Mouse (Mus musculus) liver, embryonic 13.5 days (tissue): ENCODE measurements around the gene Atp6v1a. TPM values are rescaled to one million over a fixed set of nuclear protein-coding genes. Genes with fewer than 3 reads are reported as not detected.

Source experiments
- ATAC-seq: fragments of 200-750 bp; cut with Nextera tagmentation; 2 replicates; pipeline ENCODE4 v1.8.0; 2017; ENCODE audit warnings: low read depth, mild to moderate bottlenecking, moderate number of reproducible peaks, moderate library complexity
- DNase-seq: peaks from one replicate; pipeline ENCODE4 v3.0.0; 2022
- H3K27ac ChIP-seq: fragments of 300-500 bp; sonication (generic); 2 replicates; pipeline ENCODE4 v1.5.1; 2015; ENCODE audit warnings: moderate library complexity, mild to moderate bottlenecking, inconsistent platforms
- H3K27me3 ChIP-seq: fragments of 300-500 bp; sonication (generic); 2 replicates; pipeline ENCODE4 v1.6.1; 2015; ENCODE audit warnings: mild to moderate bottlenecking, inconsistent platforms
- H3K36me3 ChIP-seq: fragments of 300-500 bp; sonication (generic); 2 replicates; pipeline ENCODE4 v1.6.1; 2015; ENCODE audit warnings: mild to moderate bottlenecking, inconsistent platforms
- H3K4me1 ChIP-seq: fragments of 300-500 bp; sonication (generic); replicated peaks from 2 replicates; pipeline ENCODE4 v1.6.1; 2015; ENCODE audit warnings: inconsistent platforms
- H3K4me2 ChIP-seq: fragments of 300-500 bp; sonication (generic); 2 replicates; pipeline ENCODE4 v1.6.1; 2015; ENCODE audit warnings: inconsistent platforms, mild to moderate bottlenecking, moderate library complexity
- H3K4me3 ChIP-seq: fragments of 300-500 bp; sonication (generic); replicated peaks from 2 replicates; pipeline ENCODE4 v1.5.1; 2015; ENCODE audit warnings: mild to moderate bottlenecking, inconsistent platforms
- H3K9ac ChIP-seq: fragments of 300-500 bp; sonication (generic); 2 replicates; pipeline ENCODE4 v1.6.1; 2015; ENCODE audit warnings: mild to moderate bottlenecking, inconsistent platforms
- H3K9me3 ChIP-seq: fragments of 300-500 bp; sonication (generic); replicated peaks from 2 replicates; pipeline ENCODE4 v1.6.1; 2016; ENCODE audit warnings: inconsistent platforms
- WGBS: fragments of 180-500 bp; shearing (Covaris S2); methylation state at CpG from one replicate; pipeline ENCODE4 v1.1.7; 2015; ENCODE audit not compliant: insufficient replicate concordance; 5-methylcytosine and 5-hydroxymethylcytosine counted together
- polyA plus RNA-seq: library from polyadenylated mRNA; unstranded; fragments of >200 nt; fragmentation: Nextera tagmentation; extraction: Ambion mirVana; gene quantifications from 2 replicates; pipeline ENCODE4 v1.2.1, GENCODE M21; 2015

Gene Atp6v1a
- polyA plus RNA-seq, 1 experiment from 2014 or later, result 24.1 TPM

GRCm38 (mm10) chr16:44060604-44061286 is 78.8 kb downstream of the Atp6v1a start:
- ATAC-seq (peak; percentile 66), DNase-seq (no peak)
- peaks cover 7% of the 10 kb centered on the region; the same call in 1 of the 2 replicates for H3K4me1 ChIP-seq
- 75% methylated on average over 18 of the region's 18 CpGs for WGBS
- H3K4me3 ChIP-seq, result no peak overlapping the region
- no peaks in the 10 kb centered on the region for H3K9me3 ChIP-seq
- H3K27me3 ChIP-seq, result no peaks in the 10 kb centered on the region
- H3K4me2 ChIP-seq, result no peak overlapping the region
- no peak overlapping the region for H3K9ac ChIP-seq
- H3K36me3 ChIP-seq, result no peaks in the 10 kb centered on the region
- peak overlapping the region; percentile 32; the same call in 1 of the 2 replicates for H3K27ac ChIP-seq

- DNase-seq, result peak; percentile 37
- Histone ChIP-seq H3K9ac (no peak overlapping the region), H3K4me2 (no peak overlapping the region), H3K27me3 (no peaks in the 10 kb centered on the region), H3K4me1 (peaks cover 7% of the 10 kb centered on the region; the same call in 1 of the 2 replicates), H3K9me3 (no peaks in the 10 kb centered on the region), H3K4me3 (no peak overlapping the region), H3K36me3 (no peaks in the 10 kb centered on the region), H3K27ac (no peak overlapping the region)
- 20% methylated on average over 10 of the region's 10 CpGs for WGBS
- ATAC-seq, result no peak
These were observed 80.8 kb downstream of the Atp6v1a start for GRCm38 (mm10) chr16:44058745-44059144.

- Histone ChIP-seq H3K27me3 (no peaks in the 10 kb centered on the region), H3K36me3 (no peaks in the 10 kb centered on the region), H3K9me3 (no peaks in the 10 kb centered on the region), H3K4me3 (no peak overlapping the region), H3K27ac (no peak overlapping the region), H3K4me1 (no peaks in the 10 kb centered on the region), H3K4me2 (no peak overlapping the region), H3K9ac (no peak overlapping the region)
- DNase-seq (no peak), ATAC-seq (no peak)
- WGBS, result 40% methylated on average over 8 of the region's 8 CpGs
These were observed 83.7 kb downstream of the Atp6v1a start for GRCm38 (mm10) chr16:44055766-44056165.

GRCm38 (mm10) chr16:44053265-44053664 is 86.2 kb downstream of the Atp6v1a start:
- ATAC-seq (no peak), DNase-seq (no peak)
- H3K4me3 ChIP-seq, result no peak overlapping the region
- H3K36me3 ChIP-seq, result no peaks in the 10 kb centered on the region
- no peak overlapping the region for H3K27ac ChIP-seq
- no peak overlapping the region for H3K9ac ChIP-seq
- no peaks in the 10 kb centered on the region for H3K27me3 ChIP-seq
- 74% methylated on average over 6 of the region's 6 CpGs for WGBS
- H3K4me2 ChIP-seq, result no peak overlapping the region
- H3K9me3 ChIP-seq, result no peaks in the 10 kb centered on the region
- H3K4me1 ChIP-seq, result no peaks in the 10 kb centered on the region

GRCm38 (mm10) chr16:44052390-44052789 is 87.1 kb downstream of the Atp6v1a start:
- no peaks in the 10 kb centered on the region for H3K36me3 ChIP-seq
- 58% methylated on average over 6 of the region's 6 CpGs for WGBS
- ATAC-seq, result no peak
- no peak for DNase-seq
- H3K9ac ChIP-seq, result no peak overlapping the region
- H3K9me3 ChIP-seq, result no peaks in the 10 kb centered on the region
- H3K27me3 ChIP-seq, result no peaks in the 10 kb centered on the region
- H3K4me3 ChIP-seq, result no peak overlapping the region
- H3K4me1 ChIP-seq, result no peaks in the 10 kb centered on the region
- no peak overlapping the region for H3K4me2 ChIP-seq
- H3K27ac ChIP-seq, result no peak overlapping the region

- Histone ChIP-seq H3K9me3 (no peaks in the 10 kb centered on the region), H3K9ac (no peak overlapping the region), H3K36me3 (no peaks in the 10 kb centered on the region), H3K4me1 (no peaks in the 10 kb centered on the region), H3K4me2 (no peak overlapping the region), H3K27me3 (no peaks in the 10 kb centered on the region), H3K27ac (no peak overlapping the region), H3K4me3 (no peak overlapping the region)
- WGBS, result 49% methylated on average over 5 of the region's 5 CpGs
- ATAC-seq (no peak), DNase-seq (no peak)
These were observed 89.4 kb downstream of the Atp6v1a start for GRCm38 (mm10) chr16:44050139-44050538.

- Histone ChIP-seq H3K27me3 (no peaks in the 10 kb centered on the region), H3K27ac (no peak overlapping the region), H3K4me3 (no peak overlapping the region), H3K4me1 (no peaks in the 10 kb centered on the region), H3K36me3 (no peaks in the 10 kb centered on the region), H3K4me2 (no peak overlapping the region), H3K9ac (no peak overlapping the region), H3K9me3 (no peaks in the 10 kb centered on the region)
- ATAC-seq, result no peak
- WGBS, result 64% methylated on average over 4 of the region's 4 CpGs
- no peak for DNase-seq
These were observed 100.4 kb downstream of the Atp6v1a start for GRCm38 (mm10) chr16:44039112-44039511.

Other genes starting within 250 kb of the Atp6v1a start
- gene Ccdc191, start 249.9 kb downstream of the Atp6v1a start, polyA plus RNA-seq, result 3.8 and 5.5 TPM in 2 replicates
- 9.1 and 10.8 TPM in 2 replicates for gene Qtrt2, start 212.9 kb downstream of the Atp6v1a start, polyA plus RNA-seq
- gene Zdhhc23, start 159.9 kb downstream of the Atp6v1a start, polyA plus RNA-seq, result 0.25 and 0.27 TPM in 2 replicates
- 2.7 and 3.8 TPM in 2 replicates for gene Gramd1c, start 76.4 kb downstream of the Atp6v1a start, polyA plus RNA-seq
- gene Naa50, start 125 bp upstream of the Atp6v1a start, polyA plus RNA-seq, result 98.5 and 121 TPM in 2 replicates
- 1.7 and 1.9 TPM in 2 replicates for gene Usf3, start 33.5 kb upstream of the Atp6v1a start, polyA plus RNA-seq
- 0.06 TPM in 1 of 2 replicates, not detected in the other for gene Sidt1, start 193.5 kb upstream of the Atp6v1a start, polyA plus RNA-seq
- gene Spice1, start 207.4 kb upstream of the Atp6v1a start, polyA plus RNA-seq, result 8.2 and 11.3 TPM in 2 replicates